Mouse (Mus musculus) granulocyte monocyte progenitor cell, adult 5-6 weeks (primary cell): ENCODE measurements around the gene Ufc1. TPM values are rescaled to one million over a fixed set of nuclear protein-coding genes. Genes with fewer than 3 reads are reported as not detected.
A peak's percentile ranks its signal among the peaks of the same experiment; 100 is the strongest.

Experiments
- ATAC-seq: replicated peaks from 2 replicates; pipeline ENCODE4 v1.8.0; 2016; ENCODE audit warnings: mild to moderate bottlenecking, moderate TSS enrichment, inconsistent platforms; ENCODE audit not compliant: poor library complexity, severe bottlenecking
- total RNA-seq, 2 experiments: library from RNA; stranded (forward) in 1 of 2; stranded (reverse) in 1 of 2; fragments of 200-712, 200-1000 nt in 1 of 2; fragments of >200 nt in 1 of 2; fragmentation: Nextera tagmentation in 1 of 2; gene quantifications; 2 replicates each; pipeline ENCODE4 v1.2.3; 2014 to 2017

The Ufc1 gene
- total RNA-seq, 2 experiments from 2014 or later: 113 to 143 TPM

DNA sequence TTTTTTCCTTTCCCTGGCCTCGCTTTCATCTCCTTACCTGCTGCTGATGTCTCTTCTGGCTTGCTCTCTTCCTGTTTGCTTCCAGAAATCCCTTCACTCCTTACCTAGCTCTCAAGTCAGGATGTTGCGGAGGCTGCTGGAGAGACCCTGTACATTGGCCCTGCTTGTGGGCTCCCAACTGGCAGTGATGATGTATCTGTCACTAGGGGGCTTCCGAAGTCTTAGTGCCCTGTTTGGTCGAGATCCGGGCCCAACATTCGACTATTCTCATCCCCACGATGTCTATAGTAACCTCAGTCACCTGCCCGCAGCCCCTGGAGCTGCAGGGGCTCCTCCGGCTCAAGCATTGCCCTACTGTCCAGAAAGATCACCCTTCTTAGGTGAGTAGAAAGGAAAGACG lies 23.2 kb downstream of the Ufc1 start:
- 0 out of 2 replicates have a peak, but pooled peaks have one; percentile 12 for ATAC-seq

- no peak for ATAC-seq
These were observed 23.6 kb downstream of the Ufc1 start for GRCm38 (mm10) chr1:171271196-171271595.

DNA sequence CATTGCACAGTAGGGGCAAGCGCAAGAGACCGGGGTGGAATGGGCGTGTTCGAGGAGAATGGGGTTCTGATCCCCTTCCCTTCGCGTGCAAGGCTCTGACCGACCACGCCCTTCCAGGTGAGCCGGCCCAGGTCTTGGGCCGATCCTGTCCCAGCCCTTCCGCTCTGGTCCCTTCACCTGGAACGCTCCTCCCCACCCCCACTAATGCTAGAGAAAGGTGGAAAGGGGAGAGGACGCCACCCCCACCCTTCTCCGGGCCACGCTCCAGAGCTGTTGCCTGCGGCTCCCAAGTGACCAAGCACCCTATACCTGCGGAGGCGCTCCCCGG lies 24.3 kb downstream of the Ufc1 start:
- ATAC-seq: peak; percentile 28

DNA sequence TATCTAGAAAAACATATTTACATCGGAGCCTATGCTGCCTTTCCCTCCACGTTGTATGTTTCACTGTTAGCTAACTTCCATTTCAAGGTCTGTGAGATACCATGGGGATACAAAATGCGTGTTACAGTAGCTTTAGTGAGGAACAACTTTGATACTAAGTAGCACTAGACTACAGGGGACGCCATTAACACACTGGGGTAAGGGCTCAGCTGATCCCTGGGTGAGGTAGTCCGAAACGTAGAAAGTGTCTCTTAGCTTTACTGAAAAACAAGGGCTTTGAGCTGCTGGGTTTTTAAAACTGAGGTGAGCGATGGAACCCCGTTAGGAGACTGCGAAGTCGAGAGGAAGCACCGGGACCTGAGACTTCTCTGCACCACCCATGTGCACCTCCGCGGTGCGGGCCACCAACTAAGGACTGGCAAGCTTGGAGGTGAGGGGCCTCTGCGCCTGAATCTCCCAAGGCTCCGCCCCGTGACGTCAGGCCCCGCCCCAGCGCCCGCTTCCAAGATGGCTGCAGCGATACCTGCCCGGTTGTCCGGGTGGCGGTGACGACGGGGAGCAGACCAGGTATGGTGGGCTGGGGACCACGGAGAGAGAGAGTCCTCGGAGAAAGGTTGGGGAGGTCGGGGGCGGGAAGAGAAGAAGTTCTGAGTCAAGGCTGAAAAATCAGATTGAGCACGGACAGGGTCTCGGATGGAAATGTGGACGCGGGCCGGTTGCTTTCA lies 24.8 kb downstream of the Ufc1 start, which contains the start of gene B4galt3:
Gene B4galt3, plus strand, starts transcription at position 481 of the 725 bp plus-strand sequence.
- peak; percentile 88 for ATAC-seq

DNA sequence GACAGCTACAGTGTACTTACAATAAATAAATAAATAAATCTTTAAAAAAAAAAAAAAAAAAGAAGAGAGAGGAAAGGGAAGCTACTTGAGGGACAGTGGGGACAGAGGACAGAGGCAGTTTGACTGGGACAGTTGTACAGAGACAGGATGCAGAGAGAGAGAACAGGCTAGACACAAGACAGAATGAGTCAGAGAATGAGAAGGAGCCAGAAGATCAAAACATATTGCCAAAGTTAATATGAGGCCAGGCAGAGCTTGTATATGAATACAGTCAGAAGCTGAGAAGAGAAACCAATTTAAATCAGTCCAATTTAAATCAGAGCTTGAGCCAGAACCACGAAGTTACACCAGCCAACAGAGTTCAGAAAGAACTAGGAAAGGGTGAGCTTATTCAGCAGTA lies 26.5 kb downstream of the Ufc1 start:
- no peak for ATAC-seq

- ATAC-seq: no peak
These were observed 28.7 kb downstream of the Ufc1 start for GRCm38 (mm10) chr1:171265971-171266744.

DNA sequence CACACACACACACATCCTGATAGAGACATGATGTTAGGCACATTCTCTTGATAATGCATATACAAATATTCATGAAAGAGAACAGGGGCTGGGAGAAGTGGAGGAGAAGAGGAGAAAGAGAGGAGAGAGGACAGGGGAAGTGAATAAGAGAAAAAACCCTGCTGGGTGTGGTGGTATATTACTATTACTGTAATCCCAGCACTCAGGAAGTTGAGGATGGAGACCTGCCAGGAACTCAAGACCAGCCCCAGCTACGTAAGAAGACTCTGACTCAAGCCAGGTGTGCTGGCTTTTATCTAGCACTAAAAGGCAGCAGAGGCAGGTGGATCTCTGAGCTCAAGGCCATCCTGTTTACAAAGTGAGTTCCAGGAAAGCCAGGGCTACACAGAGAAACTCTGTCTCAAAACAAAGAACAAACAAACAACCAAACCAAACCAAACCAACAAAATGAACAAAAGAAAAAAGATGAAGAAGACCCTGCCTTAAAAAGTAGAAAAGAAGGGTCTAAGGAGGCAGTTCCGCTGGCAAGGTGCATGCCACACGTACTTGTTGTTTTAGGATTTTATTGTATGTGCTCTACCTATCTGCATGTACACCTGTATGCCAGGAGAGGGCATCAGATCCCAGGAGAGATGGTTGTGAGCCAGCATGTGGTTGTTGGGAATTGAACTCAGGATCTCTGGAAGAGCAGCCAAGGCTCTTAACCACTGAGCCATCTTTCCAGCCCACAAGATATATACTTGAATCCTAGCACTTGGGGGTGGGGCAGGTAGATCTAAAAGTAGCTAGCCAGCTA lies 31.0 kb downstream of the Ufc1 start:
- peak; percentile 18; the same call in 1 of the 2 replicates for ATAC-seq

- ATAC-seq: no peak
These were observed 31.6 kb downstream of the Ufc1 start for GRCm38 (mm10) chr1:171263185-171263611.

- peak; percentile 66 for ATAC-seq
These were observed 32.2 kb downstream of the Ufc1 start for GRCm38 (mm10) chr1:171262594-171263130.

GRCm38 (mm10) chr1:171260316-171260715 lies 34.5 kb downstream of the Ufc1 start:
- ATAC-seq: peak; percentile 50

- no peak for ATAC-seq
These were observed 35.9 kb downstream of the Ufc1 start for GRCm38 (mm10) chr1:171258921-171259320.

DNA sequence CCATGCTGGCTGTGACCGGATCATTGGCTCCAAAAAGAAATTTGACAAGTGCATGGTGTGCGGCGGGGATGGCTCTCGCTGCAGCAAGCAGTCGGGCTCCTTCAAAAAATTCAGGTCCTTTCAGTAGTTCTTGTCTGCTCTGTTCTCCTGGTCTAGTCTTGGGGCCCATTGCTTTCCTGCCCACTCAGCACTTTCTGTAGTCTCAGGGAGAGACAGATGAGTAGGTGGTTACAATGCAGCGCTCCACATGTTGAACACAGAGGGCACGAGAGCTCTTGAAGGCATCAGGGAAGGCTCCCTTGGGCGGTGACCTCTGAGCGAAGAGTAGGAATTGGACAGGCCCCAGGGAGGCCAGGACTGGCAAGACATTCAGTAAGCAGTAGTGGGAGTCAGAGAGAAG lies 37.0 kb downstream of the Ufc1 start:
- no peak for ATAC-seq

GRCm38 (mm10) chr1:171256937-171257548 lies 37.8 kb downstream of the Ufc1 start:
- ATAC-seq: peak; percentile 39; the same call in 1 of the 2 replicates

DNA sequence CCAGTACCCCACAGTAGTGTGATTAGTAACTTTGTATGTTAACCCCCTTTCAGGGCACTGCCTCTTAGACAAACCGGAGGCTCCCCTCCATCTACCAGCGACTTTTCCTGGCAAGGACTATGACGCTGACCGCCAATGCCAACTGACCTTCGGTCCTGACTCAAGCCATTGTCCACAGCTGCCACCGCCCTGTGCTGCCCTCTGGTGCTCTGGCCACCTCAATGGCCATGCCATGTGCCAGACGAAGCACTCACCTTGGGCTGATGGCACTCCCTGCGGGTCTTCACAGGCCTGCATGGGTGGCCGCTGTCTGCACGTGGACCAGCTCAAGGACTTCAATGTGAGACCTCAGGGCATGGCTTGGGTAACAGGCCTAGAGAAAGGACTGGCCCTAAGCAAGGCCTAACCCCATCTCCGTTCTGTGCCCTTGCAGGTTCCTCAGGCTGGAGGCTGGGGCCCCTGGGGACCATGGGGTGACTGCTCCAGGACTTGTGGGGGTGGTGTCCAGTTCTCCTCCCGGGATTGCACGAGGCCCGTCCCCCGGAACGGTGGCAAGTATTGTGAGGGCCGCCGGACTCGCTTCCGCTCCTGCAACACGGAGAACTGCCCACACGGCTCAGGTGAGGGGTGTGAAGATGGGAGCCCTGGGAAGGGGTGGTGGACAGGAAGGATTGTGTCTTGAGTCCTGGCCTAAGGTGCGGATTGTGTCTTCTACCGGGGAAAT lies 38.6 kb downstream of the Ufc1 start:
- ATAC-seq: no peak

- no peak for ATAC-seq
These were observed 42.4 kb downstream of the Ufc1 start for GRCm38 (mm10) chr1:171252415-171252814.

- no peak for ATAC-seq
These were observed 43.1 kb downstream of the Ufc1 start for GRCm38 (mm10) chr1:171251594-171252324.

GRCm38 (mm10) chr1:171250680-171251593 lies 43.9 kb downstream of the Ufc1 start, which contains the start of gene Ndufs2:
Gene Ndufs2, minus strand, starts transcription at chr1:171251388.
- ATAC-seq: no peak
